Mouse (Mus musculus) activated CD4-positive, CD25-positive, alpha-beta regulatory T cell, adult 4 months (primary cell): ENCODE data around the gene Fancc. TPM values are rescaled to one million over a fixed set of nuclear protein-coding genes. Genes with fewer than 3 reads are reported as not detected.
A peak's percentile ranks its signal among the peaks of the same experiment; 100 is the strongest.
"Not testable (repeated sequence)": the region's sequence is repeated elsewhere in the genome, so short reads cannot be mapped to it uniquely, and the experiment has no call there.

Experiments used
- ATAC-seq: one replicate; pipeline ENCODE4 v1.8.0; 2017
- polyA plus RNA-seq, 2 experiments: library from polyadenylated mRNA; unstranded; fragments of 100-300 nt; shearing (Covaris generic); gene quantifications; one replicate each; pipeline ENCODE4 v1.2.1; 2017

Fancc gene
- polyA plus RNA-seq, 2 experiments from 2014 or later: 15.3 to 15.7 TPM

DNA sequence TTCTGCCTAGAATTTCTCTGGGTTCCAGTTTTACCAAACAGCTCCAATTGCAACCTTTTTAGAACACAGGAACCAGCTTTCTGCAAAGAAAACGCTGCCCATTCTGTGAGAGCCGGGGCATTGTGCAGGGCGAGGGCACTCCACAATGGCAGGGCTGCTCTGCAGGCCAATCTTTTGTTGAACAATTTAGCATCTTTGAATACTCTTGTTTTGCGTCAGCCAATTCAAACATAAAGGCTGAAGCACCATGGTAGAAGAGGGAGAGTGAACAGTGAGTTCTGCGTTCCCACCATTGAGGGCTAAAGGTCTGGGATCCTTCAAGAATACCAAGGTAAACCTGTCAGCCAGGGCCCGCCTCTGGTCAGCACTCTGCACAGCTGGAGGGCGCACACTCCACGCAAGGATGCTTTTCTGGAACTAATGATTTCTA, 17.9 kb upstream of the Fancc start:
- ATAC-seq: no peak

DNA sequence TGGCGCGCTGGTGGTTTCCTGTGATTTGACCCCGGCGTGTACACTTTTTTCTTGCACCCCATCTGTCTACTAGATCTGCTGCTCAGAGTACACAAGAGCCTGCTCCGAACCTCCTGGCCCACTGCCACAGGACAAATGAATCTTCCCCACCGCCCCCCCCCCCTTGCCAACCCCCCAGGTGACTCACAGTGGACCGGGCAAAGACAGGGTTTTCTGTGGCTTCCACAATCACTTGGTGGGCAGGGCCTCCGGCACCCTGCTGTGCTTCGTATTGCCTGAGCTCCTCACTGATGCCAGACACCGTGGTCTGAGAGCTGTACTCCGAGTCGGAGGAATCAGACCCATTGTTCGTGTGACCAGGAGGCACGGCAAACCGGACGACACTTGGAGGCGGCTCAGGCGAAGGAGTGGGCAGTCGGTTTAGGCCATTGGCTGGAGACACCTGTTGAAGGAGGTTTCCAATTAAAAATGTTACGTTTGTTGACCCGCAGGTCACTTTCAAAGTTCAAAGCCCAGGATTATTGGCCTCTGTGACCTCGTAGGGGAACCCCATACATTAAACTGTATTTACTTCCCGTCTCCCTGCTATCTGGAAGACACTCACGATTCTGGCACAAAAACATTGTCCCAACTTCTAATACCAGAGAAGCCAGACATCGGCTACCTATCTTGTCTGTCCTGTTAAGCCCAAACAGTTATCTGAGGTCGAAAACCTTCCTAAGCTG, 16.5 kb upstream of the Fancc start:
- ATAC-seq: no peak

DNA sequence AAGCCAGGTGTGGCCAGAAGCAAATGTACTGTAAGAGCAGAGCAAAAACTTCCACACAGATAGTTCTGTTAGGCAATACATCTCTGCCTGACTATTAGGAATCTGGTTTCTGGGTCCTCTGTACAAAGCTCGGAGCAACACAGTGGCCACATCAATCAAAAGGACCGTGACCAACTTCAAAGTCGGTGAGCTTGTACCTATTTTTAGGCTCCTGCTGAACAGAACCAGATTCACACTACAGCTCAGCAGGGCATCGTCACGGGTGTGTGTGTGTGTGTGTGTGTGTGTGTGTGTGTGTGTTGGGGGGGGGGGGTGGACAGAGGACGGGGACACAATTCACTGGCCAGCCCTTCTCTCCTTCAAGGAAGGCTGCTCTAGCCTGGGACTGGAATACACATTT, 15.3 kb upstream of the Fancc start:
- ATAC-seq: no peak

DNA sequence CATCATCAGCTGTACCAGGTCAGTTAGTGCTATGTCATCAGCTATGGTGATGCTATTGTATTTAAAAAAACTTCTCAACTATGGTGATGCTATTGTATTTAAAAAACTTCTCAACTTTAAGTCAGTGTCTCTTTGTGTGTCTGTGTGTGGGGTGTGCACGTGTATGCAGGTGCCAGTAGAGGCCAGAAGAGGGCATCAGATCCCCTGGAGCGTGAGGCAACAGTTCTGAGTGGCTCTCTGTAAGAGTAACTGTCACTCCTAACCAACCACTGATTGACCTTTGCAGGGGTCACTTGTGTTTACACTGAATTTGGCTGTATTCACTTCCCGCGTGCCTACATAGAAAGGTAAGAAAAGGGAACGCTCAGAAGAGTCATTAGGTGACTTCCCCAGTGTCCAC, 10.7 kb upstream of the Fancc start:
- ATAC-seq: no peak

DNA sequence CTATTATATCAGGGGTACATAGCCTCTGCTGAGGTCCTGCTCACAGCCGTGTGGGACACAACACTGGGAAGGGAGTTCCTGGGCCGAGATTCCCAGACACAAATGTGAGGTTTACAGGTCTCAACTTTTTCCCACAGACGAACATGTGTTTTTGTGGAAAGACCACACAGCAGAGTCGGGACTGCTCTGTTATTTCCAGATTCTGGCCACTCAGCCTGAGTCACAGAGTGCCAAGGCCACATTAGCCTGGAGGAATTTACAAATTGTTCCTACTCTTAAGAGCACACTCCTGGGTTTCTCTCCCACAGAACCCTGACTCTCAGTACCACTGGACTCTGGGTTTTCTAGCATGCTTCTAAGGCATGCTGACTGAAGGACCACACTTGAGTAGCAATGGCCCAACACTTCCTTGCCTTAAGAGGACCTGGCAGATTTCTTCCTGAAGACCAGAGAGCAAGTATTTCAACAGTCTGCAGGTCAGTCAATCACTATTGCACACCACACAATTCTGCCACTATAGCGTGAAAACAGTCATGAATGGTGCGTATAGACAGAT, 10.0 kb upstream of the Fancc start:
- ATAC-seq: no peak

DNA sequence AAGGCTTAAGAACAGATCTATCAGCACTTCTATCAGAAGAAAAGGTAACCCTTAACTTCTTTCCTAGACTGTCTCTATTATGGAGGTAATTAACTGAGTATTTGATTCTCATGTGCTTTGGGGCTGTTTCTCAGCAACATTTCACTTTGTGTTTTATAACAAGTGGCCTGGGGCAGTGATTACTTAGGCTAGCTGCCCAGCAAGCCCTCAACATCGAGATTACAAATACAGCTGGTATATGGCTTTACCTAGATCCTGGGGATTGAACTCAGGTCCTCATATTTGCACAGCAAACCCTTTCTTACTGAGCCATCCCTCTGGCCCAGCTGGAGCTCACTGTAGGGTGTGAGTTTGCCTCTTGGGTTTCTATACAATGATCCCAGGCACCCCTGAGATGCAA, 9.3 kb upstream of the Fancc start:
- no peak for ATAC-seq

DNA sequence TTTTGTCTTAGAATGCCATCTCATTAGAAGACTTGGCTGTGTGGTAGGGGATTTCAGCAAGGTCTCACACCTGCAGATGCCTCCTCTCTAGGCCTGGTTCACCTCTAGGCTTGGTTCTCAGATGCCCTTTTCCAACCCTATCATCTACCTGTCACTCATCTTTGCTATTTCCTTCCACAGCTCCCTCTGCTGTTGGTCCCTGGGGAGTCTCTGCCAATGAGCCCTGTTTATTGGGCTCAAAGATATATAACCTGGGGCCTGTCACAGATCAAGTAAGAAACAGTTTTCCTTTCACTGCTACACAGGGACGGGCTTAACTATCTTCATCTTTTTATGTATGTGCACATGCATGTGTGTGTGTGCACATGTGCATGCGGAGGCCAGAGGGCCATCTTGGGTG, 5.3 kb upstream of the Fancc start:
- ATAC-seq: no peak

DNA sequence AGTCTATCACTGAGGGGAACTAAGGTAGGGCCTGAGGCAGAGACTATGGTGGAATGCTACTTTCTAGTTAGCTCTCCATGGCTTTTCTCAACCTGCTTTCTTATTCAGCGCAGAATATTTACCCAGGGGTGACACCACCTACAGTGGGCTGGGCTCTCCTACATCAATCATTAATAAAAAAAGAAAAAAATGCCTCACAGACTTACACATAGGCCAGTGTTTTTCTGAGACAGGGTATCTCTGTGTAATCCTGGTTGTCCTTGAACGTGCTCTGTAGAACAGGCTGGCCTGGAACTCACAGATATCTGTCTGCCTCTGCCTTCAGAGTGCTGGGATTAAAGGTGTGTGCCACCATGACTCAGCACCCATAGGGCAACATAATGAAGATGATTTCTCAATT, 2.4 kb upstream of the Fancc start:
- no peak for ATAC-seq

DNA sequence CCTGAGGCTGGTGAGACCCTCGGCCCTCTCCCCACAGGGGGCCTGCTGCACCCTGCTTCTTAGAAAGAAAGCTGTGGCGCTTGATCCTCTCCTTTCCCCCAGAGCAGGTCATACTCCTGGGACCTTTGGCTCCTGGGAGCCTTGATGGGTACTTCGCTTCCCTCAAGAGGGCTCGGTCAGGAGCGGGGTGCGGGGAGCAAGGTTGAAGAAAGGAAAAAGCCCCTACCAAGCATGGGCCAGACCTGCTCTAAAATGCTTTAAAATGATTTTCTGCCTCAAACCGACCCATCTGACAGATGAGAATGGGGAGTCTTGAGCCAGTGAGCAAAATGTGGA, 9.4 kb downstream of the Fancc start:
- ATAC-seq: no peak

DNA sequence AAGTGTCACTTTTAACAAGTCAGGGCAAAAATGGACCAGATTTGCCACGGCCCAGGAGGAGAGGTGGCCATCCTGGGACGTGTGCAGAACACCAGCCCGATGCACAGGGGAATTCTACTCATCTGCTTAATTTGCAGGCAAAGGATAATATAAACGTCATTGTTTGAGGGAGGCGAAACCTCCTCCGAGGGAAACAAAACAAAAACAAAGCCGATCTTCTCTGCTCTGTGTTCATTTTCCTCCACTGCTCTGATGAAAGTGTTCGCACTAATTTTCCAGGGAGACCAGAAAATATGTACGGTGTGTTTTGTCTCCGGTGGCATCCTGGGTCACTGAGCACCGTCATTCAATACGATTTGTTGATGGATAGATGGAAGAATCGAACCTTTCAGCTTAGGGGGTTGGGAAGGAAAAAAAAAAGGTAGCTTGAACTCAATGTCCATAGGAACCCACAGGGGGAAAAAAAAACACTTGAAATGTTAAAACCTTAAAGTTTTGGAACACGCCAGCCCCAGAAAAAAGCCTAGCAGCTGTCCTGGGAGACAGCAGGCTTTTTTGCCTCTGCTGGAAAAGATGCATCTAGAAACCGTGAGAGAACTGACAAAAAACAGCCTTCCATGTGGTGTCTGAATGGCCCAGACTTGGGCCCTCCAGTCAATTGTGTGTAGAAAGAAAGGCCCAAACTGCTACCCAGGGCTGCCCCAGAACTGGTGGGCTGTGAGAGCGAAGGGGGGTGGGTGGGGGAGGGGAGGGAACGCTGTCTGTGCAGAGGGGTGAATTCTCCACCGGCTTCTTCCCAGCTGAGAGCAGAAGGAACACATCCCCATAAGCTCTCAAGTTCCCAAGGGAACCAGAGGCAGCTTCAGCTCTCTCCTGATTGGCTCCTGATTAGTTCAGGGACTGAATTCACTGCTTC, 10.0 kb downstream of the Fancc start:
- no peak for ATAC-seq

DNA sequence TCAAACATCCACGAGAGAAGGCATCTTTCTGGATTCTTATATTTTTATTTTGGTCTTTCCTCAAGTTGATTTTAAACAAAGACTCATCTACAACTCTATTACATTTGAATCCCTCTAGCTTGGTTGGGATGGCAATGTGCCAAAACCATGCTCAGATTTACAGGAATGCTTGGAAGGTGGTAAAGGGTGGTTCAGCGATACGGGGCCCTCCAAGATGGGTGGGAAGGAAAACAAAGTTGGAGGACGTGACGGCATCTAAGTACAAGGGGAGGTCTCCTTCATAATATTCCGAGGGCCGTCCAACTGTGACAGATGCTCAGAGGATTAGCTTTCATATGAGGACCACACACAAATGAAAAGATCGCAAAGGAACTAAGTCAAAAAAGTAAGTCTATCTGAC, 21.7 kb downstream of the Fancc start:
- ATAC-seq: no peak

DNA sequence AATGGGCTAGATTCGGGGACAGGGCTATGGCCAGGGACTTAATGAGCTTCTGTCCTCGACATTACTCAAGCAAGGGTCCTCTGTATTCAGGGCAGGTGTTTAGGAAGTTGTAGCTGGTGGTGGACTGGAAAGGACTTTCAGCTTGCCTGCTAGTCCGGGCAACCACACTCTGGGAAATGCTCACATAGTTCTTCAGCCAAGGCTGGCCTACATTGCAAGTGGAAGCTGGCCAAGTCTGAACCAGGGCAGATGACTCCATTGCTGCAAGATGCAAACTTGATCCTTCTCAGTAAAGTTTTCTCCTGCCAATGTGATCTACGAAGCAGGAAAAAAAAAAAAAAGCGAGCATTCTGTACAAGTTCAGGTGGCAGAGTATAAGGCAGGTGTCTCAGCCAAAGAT, 44.2 kb downstream of the Fancc start:
- no peak for ATAC-seq

DNA sequence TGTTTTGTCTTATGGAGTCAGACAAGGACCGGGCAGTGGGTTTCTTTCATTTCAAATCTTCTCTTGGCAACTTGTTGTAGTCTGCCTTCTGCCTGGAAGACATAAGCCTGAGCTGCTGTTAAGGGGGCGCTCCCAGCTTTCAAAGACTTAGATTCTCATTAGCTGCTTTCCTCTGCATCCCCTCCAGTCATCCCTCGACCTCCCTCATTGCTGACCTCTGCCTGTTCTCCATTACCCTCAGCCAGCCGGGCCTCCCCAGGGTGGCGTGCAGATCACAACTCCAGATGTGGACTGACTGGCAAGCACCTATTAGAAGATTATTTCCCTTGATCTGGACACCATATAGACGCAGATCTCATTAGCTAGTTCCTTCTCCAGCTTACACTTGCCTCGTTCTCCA, 45.9 kb downstream of the Fancc start:
- ATAC-seq: no peak

DNA sequence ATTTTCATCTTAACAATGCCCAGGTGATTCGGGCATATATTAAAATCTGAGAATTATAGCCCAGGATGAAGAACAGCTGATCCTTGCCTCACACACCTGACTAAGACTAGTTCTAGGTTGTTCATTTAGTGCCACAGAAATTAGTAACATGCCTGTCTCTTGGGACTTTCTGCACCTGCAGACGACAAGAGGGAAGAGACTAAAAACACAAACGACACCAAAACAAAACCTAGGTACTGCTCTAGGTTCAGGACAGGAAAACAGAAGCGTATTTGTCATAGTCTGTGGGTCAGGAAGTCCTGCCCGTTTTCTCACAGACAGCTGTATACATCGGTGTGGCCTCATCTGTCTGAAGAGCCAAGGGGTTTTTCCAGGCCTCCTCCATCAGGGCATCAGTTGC, 51.7 kb downstream of the Fancc start:
- peak; percentile 23 for ATAC-seq

DNA sequence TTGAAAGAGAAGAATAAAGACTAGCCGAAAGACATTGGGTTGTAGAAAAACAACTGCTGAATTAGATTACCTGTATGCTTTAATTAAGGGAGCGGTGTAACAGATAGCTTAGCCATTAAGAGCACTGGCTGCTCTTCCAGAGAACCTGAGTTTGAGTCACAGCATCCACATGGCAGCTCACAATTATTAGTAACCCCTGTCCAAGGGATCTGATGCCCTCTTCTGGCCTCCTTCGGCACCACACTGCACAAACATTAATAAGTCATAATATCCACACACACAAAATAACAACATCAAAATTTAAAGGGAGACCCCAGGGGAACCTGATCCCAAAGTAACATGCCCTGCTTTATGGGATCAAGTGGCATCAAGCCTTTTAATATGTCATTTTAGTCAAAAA, 64.3 kb downstream of the Fancc start:
- ATAC-seq: no peak

DNA sequence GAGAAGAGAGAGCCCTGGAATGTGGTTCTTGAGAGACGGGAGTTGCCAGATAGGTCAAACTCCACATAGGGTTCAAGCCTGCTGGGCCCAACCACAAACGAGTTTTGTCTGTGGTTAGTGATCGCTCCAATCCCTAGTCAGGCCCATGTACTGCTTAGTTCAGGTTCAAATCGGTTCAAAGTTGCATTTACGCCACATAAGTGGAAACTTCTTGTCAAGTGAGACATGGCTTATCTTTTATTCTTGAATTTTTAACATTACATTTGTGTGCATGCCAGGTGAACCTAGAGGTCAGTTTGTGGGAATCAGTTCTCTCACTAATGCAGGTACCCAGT, 65.3 kb downstream of the Fancc start:
- ATAC-seq: no peak

DNA sequence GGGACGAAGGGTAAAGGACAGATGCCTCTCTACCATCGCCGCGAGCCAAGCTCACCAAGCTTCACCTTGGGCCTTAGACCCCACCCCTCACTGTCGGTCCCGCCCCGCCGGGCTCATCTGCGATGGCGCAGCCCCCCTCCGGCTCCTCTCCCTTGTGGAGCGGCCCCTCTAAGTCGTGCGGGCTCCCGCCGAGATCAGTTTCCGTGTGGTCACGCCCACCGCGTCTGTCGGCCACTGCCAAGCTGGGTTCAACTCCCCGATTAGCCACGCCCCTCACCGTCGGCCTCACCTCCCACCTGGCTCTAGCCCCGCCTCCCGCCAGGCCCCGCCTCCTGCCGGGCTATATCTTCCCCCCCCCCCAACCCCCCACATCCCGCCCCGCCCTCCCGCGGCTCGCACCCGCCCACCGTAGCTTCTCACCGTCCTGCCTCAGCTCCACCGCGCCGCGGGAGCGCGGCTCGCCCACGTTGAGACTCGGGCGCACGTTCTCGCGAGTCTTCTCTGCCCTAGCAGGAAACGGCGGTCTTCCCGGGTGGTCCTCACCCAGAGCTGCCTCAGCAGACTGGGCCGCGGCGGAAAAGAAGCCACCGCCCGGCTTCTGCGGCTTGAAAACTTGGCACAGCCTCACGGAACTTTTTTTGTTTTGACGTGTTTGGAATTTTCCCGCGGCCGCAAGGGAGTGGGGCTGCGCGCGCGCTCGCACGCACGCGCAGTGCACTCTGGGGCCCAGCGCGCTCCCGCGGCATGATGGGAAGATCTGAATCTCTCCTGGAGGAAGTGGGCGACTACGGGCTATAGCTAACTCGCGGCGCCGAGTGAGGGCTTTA, 65.8 kb downstream of the Fancc start:
- ATAC-seq: peak; percentile 83

DNA sequence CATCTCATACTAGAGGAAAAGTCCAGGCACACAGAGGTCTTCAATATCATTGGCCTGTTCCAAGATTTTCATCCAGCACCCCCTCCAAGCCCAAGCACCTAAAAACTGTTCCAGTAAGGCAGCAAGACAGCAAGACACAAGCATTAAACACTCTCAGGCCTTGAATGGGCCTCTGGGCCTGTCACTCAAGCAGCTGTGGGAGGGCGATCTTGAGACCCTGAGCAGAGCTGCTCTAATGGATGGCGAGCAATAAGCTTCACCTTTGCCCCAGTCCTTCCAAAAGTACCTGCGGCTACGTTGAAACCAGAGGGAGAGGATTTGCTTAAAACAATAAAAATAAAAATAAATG, 66.4 kb downstream of the Fancc start:
- ATAC-seq: peak; percentile 11

DNA sequence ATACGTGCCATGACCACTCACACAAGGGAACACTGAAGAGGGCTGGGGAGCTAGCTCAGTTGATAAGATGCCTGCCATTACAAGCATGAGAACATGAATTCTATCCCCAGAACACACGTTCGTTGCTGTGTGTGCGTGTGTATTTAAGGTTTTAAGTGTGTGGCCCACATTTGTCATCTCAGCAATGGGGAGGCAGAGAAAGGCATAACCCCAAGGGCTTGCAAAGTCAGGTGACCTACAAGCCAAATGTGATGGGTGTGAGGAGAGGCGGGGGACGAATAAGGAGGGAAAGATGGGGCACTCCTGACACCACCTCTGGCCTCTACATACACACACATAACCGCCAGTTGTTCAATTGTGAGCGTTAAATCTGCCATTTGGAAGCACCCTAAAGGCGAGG, 66.9 kb downstream of the Fancc start:
- no peak for ATAC-seq

DNA sequence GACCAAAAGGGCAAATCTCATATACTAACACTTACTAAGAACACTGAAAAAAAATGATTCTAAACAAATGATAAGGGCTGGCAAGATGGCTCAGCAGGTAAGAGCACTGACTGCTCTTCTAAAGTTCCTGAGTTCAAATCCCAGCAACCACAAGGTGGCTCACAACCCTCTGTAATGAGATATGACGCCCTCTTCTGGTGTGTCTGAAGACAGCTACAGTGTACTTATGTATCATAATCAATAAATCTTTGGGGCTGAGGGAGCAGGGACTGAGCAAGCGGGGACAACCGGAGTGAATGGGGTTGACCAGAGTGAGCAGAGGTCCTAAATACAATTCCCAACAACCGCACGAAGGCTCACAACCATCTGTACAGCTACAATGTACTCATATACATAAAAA, 68.9 kb downstream of the Fancc start:
- ATAC-seq: not testable (repeated sequence)

DNA sequence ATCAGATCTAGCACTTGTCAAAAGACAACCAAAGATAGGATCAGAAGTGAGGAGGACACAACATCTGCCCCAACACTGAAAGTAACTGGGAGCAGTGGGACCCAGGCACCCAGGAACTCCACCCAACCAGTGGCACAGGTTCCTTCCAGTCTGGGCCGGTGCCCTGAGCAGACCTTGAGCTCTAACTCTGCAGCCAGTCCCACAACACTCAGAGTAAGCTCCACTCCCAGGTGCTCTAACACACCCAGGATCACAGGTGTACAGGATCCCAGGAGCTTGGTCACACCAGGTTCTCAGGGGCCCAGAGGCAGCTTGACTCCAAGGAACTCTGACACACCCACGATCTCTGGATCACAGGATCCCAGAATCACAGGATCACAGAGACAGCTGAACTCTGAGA, 74.0 kb downstream of the Fancc start:
- no peak for ATAC-seq

DNA sequence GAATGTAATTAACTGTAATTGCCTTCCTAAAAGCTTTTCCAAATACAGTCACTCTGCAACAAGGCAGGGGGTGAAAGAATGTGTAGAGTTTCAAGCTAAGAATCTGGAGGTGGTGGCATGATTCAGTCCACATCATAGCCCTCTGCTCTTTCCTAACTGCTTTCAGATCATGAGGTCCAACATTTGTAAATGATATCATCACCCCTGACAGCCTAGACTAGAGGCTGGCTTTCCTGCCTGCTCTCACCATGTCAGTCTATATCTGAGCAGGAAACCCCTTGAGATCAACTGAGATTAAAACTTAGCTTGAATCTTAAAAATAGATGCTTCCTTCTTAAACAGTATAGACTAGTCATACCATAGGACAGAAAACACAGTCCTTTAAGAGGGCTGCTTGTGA, 75.9 kb downstream of the Fancc start:
- ATAC-seq: no peak

DNA sequence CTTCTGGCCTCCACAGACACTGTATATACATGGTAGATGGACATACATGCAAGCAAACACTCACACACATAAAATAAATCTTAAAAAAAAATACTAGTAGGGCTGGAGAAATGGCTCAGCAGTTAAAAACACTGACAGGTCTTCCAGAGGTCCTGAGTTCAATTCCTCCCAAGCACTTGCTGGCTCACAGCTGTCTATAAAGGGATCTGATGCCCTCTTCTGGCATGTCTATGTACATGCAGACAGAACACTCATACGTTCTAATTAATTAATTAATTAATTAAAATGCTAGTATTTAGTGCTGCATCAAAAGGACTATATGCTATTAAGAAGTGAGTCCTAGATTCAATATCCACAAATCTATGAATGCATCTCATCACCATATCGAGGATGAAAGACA, 78.9 kb downstream of the Fancc start:
- ATAC-seq: no peak
